Mouse (Mus musculus): ENCODE results near the gene Dnajc5g. TPM values are rescaled to one million over a fixed set of nuclear protein-coding genes. Genes with fewer than 3 reads are reported as not detected.

Gene Dnajc5g
- polyA plus RNA-seq, 1 experiment from 2014 or later: not detected

DNA sequence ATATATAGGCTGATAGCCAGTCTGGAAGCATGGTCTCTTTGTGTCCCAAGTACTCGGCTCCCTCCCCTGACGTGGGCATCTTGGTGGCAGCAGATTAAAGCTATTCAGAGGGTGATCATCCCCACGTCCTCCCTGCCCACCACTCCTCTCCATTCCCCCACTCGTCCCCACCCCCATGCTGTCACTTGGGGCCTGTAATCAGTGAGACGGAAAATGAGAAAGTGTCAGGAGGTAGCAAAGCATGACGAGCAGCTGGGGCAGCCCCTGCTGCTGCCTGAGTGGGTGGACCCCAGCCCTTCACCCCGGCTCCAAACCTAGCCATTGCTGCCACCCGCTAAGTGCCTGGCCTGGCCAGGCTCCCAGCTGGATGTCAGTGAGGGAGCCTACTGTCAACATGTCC lies 22.1 kb upstream of the Dnajc5g start:
- Histone ChIP-seq H3K4me2 (replicated peaks) (no peak overlapping the region), H3K9me3 (replicated peaks) (no peaks in the 10 kb centered on the region), H3K4me3 (replicated peaks) (no peak overlapping the region), H3K9ac (no peak overlapping the region), H3K4me1 (peaks cover 7% of the 10 kb centered on the region; the same call in 1 of the 2 replicates), H3K36me3 (0 out of 2 replicates have a peak, but pooled peaks cover 2% of the 10 kb centered on the region), H3K27me3 (peaks cover 38% of the 10 kb centered on the region), H3K27ac (replicated peaks) (no peak overlapping the region)
- 7% methylated on average over 8 of the region's 8 CpGs for WGBS
- no peak for ATAC-seq (ENCODE audit: insufficient number of reproducible peaks, low FRiP score, low TSS enrichment, low read depth)

- 24% methylated on average over 7 of the region's 7 CpGs for WGBS
- ATAC-seq (ENCODE audit: insufficient number of reproducible peaks, low FRiP score, low TSS enrichment, low read depth): no peak
Observed at GRCm38 (mm10) chr5:31086606-31087005, 19.5 kb upstream of the Dnajc5g start.

DNA sequence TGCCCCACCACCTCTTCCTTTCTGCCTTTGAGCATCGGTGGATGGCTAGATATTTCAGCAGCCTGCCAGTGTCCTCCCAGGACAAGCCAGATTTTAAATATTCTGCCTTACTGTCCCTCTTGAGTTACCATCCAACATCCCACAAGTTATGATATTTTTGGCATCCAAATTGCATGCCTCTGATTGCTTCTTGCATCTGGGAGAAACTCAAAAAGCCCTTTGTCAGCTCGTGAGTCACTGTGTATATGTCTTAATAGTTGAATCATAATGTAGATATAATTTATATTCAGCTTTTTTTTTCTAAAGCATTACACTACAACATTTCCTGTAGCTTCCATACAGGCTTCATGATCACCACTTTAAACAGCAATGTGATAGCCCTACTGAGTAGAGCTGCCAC lies 19.0 kb upstream of the Dnajc5g start:
- H3K27ac ChIP-seq (replicated peaks): no peak overlapping the region
- no peaks in the 10 kb centered on the region for H3K4me1 ChIP-seq
- no peaks in the 10 kb centered on the region for H3K9me3 ChIP-seq (replicated peaks)
- no peak overlapping the region for H3K9ac ChIP-seq
- H3K27me3 ChIP-seq: peaks cover 66% of the 10 kb centered on the region
- no peak for ATAC-seq (ENCODE audit: insufficient number of reproducible peaks, low FRiP score, low TSS enrichment, low read depth)
- H3K4me3 ChIP-seq (replicated peaks): no peak overlapping the region
- H3K4me2 ChIP-seq (replicated peaks): no peak overlapping the region
- no peaks in the 10 kb centered on the region for H3K36me3 ChIP-seq
- WGBS: 54% methylated on average over 2 of the region's 2 CpGs

More at GRCm38 (mm10) chr5:31086606-31087005, 19.5 kb upstream of the Dnajc5g start:
- H3K4me1 ChIP-seq: no peaks in the 10 kb centered on the region
- no peaks in the 10 kb centered on the region for H3K9me3 ChIP-seq (replicated peaks)
- H3K9ac ChIP-seq: no peak overlapping the region
- no peak overlapping the region for H3K4me3 ChIP-seq (replicated peaks)
- H3K4me2 ChIP-seq (replicated peaks): no peak overlapping the region
- H3K36me3 ChIP-seq: no peaks in the 10 kb centered on the region
- H3K27ac ChIP-seq (replicated peaks): no peak overlapping the region
- peaks cover 65% of the 10 kb centered on the region for H3K27me3 ChIP-seq

GRCm38 (mm10) chr5:31092231-31092975 lies 13.7 kb upstream of the Dnajc5g start:
- no peaks in the 10 kb centered on the region for H3K36me3 ChIP-seq
- 1% methylated on average over 48 of the region's 53 CpGs for WGBS
- peaks cover 96% of the 10 kb centered on the region for H3K27me3 ChIP-seq
- peak overlapping the region; percentile 79 for H3K4me2 ChIP-seq (replicated peaks)
- H3K9ac ChIP-seq: 0 out of 2 replicates have a peak overlapping the region, but pooled peaks have one; percentile 4
- H3K4me3 ChIP-seq (replicated peaks): peak overlapping the region; percentile 45
- H3K4me1 ChIP-seq: peaks cover 34% of the 10 kb centered on the region
- H3K27ac ChIP-seq (replicated peaks): no peak overlapping the region
- no peaks in the 10 kb centered on the region for H3K9me3 ChIP-seq (replicated peaks)
- ATAC-seq (ENCODE audit: insufficient number of reproducible peaks, low FRiP score, low TSS enrichment, low read depth): no peak

DNA sequence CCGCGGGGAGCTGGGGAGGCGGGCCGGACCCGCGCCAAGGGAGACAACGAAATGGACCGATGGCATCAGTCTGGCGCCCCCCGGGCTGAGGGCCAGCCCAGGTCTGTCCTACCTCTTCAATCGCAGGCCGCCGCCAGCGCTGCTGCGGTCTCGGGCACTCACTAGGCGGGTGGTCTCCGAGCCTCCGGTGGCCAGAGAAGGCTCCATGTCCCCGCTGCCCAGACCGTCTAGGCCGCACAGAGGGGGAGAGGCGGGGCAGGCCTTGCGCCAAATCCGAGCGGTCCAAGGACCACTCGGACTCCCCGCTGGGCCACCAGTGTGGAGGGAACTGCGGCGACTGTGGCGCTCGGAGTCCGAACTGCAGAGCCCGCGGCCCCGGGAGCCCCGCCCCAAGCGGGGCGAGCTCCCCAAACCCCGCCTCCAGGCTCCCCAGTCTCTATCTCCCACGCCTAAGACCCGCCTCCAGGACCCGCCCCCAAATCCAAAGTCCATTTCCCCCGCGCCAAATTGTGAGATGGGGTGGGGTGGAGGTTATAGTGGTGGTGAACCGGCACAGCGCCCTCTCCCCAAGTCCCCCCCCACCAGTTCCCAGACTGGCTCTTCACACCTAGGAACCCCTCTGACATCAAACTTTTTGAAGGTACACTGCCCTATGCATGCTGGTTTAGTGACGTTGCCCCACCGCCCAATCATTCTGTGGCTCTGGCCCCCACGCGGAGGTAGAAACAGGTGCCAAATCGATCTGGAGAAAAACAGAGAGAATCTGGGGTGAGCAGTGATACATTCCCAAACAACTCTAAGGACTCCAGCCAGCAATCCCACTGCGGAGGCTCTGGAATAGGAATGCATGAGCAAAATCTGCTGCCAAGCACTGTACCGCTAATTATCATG lies 12.7 kb upstream of the Dnajc5g start:
- H3K9ac ChIP-seq: no peak overlapping the region
- ATAC-seq (ENCODE audit: insufficient number of reproducible peaks, low FRiP score, low TSS enrichment, low read depth): peak; percentile 41; the same call in 1 of the 2 replicates
- H3K36me3 ChIP-seq: no peaks in the 10 kb centered on the region
- 1% methylated on average over 53 of the region's 54 CpGs for WGBS
- no peaks in the 10 kb centered on the region for H3K9me3 ChIP-seq (replicated peaks)
- no peak overlapping the region for H3K27ac ChIP-seq (replicated peaks)
- H3K4me2 ChIP-seq (replicated peaks): peak overlapping the region; percentile 79
- H3K27me3 ChIP-seq: peaks cover 98% of the 10 kb centered on the region
- peak overlapping the region; percentile 45 for H3K4me3 ChIP-seq (replicated peaks)
- peaks cover 34% of the 10 kb centered on the region for H3K4me1 ChIP-seq

DNA sequence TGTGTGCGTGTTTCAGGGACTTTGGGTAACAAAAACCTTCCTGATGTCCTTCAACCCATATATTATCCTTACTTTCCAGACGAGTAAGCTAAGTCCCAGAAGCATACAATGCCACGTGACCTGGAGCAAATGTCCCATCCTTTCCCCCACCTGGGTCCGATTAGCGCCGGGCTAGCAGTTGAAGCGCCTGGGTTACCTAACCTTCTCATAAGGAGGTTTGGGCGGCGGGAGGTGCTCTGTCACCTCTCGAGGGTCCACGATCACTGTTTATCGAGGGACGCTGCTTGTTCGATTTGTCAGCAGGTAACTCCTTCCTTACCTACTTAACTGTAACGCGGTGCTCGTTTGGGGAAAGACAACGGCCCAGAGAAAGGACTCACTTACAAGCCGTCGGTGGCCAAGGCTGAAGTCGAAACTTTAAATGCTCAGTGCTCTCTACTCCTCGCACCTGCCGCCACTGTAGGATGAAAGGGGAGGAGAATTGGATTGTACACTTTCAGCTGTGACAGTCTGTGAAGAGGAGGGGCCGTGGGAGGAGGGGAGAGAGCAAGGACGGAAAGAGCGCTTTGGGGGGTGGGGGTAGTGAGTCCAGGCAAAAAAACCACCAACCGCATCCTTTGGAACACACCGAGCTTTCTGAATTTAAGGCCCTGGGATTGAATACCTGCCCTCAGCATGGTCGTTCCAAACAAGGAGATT lies 11.8 kb upstream of the Dnajc5g start:
- Histone ChIP-seq H3K9ac (no peak overlapping the region), H3K9me3 (replicated peaks) (no peaks in the 10 kb centered on the region), H3K36me3 (no peaks in the 10 kb centered on the region), H3K27me3 (peaks cover 98% of the 10 kb centered on the region), H3K27ac (replicated peaks) (no peak overlapping the region), H3K4me2 (replicated peaks) (peak overlapping the region; percentile 79), H3K4me1 (peaks cover 34% of the 10 kb centered on the region), H3K4me3 (replicated peaks) (peak overlapping the region; percentile 45)
- ATAC-seq (ENCODE audit: insufficient number of reproducible peaks, low FRiP score, low TSS enrichment, low read depth): no peak
- 1% methylated on average over 29 of the region's 29 CpGs for WGBS

DNA sequence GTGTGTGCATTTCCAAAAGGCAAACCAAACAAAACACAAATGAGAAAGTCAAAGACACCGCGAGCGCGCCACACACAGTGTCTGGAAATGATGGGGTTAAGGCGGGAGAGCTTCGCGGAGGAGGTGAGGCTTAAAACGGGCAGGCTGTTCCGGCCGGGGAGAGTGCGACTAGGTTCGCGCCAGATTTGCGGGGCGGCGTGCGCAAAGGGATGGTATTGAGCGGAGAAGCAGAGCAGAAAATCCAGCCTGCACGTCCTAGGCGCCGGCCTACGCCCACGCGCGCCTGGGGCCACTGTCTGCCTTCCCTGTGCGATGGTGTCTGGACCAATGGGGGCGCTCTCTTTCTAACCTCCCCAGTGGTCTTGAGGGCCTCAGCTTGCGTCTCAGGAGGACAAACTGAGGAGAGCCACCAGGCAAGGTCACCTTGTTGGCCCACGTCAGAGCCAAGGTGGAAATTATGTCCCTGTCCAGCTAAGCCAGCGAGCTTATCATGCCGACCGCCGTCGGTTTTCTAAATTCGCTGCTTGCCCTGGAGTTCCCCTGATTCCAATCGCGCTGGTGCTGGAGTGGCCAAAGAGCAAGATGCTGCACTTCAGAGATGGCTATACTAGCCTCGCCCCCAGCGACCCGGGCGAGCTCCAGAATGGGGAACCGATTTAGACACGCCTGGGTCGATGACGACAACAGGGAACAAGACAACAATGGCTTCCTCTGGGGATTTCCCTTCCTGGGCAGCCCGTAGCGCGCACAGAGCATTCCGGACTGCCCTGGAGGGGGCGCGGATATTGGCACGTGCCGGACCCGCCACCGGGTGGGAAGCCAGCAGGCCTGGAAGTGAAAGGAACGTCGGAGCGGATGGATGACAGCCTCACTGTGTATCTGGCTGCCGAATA lies 11.0 kb upstream of the Dnajc5g start:
- H3K36me3 ChIP-seq: no peaks in the 10 kb centered on the region
- ATAC-seq (ENCODE audit: insufficient number of reproducible peaks, low FRiP score, low TSS enrichment, low read depth): no peak
- H3K9me3 ChIP-seq (replicated peaks): no peaks in the 10 kb centered on the region
- no peak overlapping the region for H3K9ac ChIP-seq
- H3K4me3 ChIP-seq (replicated peaks): peak overlapping the region; percentile 45
- H3K27me3 ChIP-seq: peaks cover 90% of the 10 kb centered on the region
- no peak overlapping the region for H3K27ac ChIP-seq (replicated peaks)
- peak overlapping the region; percentile 79 for H3K4me2 ChIP-seq (replicated peaks)
- peaks cover 34% of the 10 kb centered on the region for H3K4me1 ChIP-seq
- under 1% methylated on average over 59 of the region's 59 CpGs for WGBS

GRCm38 (mm10) chr5:31095711-31096480 lies 10.2 kb upstream of the Dnajc5g start:
- Histone ChIP-seq H3K4me3 (replicated peaks) (peak overlapping the region; percentile 45), H3K27ac (replicated peaks) (no peak overlapping the region), H3K27me3 (peaks cover 82% of the 10 kb centered on the region), H3K9me3 (replicated peaks) (no peaks in the 10 kb centered on the region), H3K36me3 (no peaks in the 10 kb centered on the region), H3K4me2 (replicated peaks) (peak overlapping the region; percentile 79), H3K4me1 (peaks cover 34% of the 10 kb centered on the region), H3K9ac (no peak overlapping the region)
- no peak for ATAC-seq (ENCODE audit: insufficient number of reproducible peaks, low FRiP score, low TSS enrichment, low read depth)
- 24% methylated on average over 11 of the region's 11 CpGs for WGBS

GRCm38 (mm10) chr5:31108000-31108490 lies 2.0 kb downstream of the Dnajc5g start, which contains the start of gene Slc30a3:
Gene Slc30a3, minus strand, starts transcription at chr5:31108237.
- no peak for ATAC-seq (ENCODE audit: insufficient number of reproducible peaks, low FRiP score, low TSS enrichment, low read depth)
- Histone ChIP-seq H3K9ac (no peak within 1 kb of the TSS), H3K4me3 (replicated peaks) (no peak within 1 kb of the TSS), H3K27me3 (0 out of 2 replicates have a peak, but pooled peaks cover 3% of the 10 kb centered on the region), H3K27ac (replicated peaks) (no peak within 1 kb of the TSS), H3K4me2 (replicated peaks) (no peak within 1 kb of the TSS), H3K4me1 (no peaks in the 10 kb centered on the region), H3K36me3 (no peaks in the 10 kb centered on the region), H3K9me3 (replicated peaks) (no peaks in the 10 kb centered on the region)
- WGBS: 90% methylated on average over 18 of the region's 18 CpGs
